29 mouse cellular contexts compared by ENCODE assay signal in genomic region chr9:58361373-58361772, GRCm38 (mm10). TPM values are rescaled to one million over a fixed set of nuclear protein-coding genes. Genes with fewer than 3 reads are reported as not detected.
"Had no signal": no experiment of that assay in that cellular context is flagged by ENCODE, and none has a peak within 500 bp of the region (broad histone marks: within the 10 kb centered on the region; RNA-seq: fewer than 3 reads in every experiment).

No protein-coding gene starts in this region.

- H3K4me2 ChIP-seq: embryonic facial prominence, embryonic 12.5 days; embryonic facial prominence, embryonic 13.5 days; embryonic facial prominence, embryonic 15.5 days; forebrain, embryonic 12.5 days; forebrain, embryonic 13.5 days; forebrain, embryonic 15.5 days had no signal

- H3K36me3 ChIP-seq: embryonic facial prominence, embryonic 10.5 days; embryonic facial prominence, embryonic 12.5 days; embryonic facial prominence, embryonic 13.5 days; embryonic facial prominence, embryonic 15.5 days; forebrain, embryonic 10.5 days; forebrain, embryonic 12.5 days; forebrain, embryonic 15.5 days had no signal

- H3K4me3 ChIP-seq: embryonic facial prominence, embryonic 10.5 days; embryonic facial prominence, embryonic 12.5 days; embryonic facial prominence, embryonic 13.5 days; embryonic facial prominence, embryonic 15.5 days; erythroblast, embryonic 14.5 days; forebrain, embryonic 10.5 days; forebrain, embryonic 12.5 days; forebrain, embryonic 13.5 days; forebrain, embryonic 15.5 days; gastrocnemius, adult 2 months; heart, adult 2 months had no signal

- DNase-seq: cerebellum, adult 8-10 months; cerebellum, adult 9-10 months; cerebellum, adult 9-11 months; cerebellum, postnatal 36 days; embryo, embryonic 11 days; forebrain, postnatal 0 days; gastrocnemius, adult 2 months; gastrocnemius, postnatal 10 days; gastrocnemius, postnatal 14 days; gastrocnemius, postnatal 25 days; gastrocnemius, postnatal 36 days; heart, adult 11 months; heart, adult 18-20 months; heart, adult 2 months had no signal

- H3K4me1 ChIP-seq: embryonic facial prominence, embryonic 10.5 days; embryonic facial prominence, embryonic 12.5 days; embryonic facial prominence, embryonic 13.5 days; embryonic facial prominence, embryonic 15.5 days; forebrain, embryonic 10.5 days; forebrain, embryonic 12.5 days had no signal

- H3K27me3 ChIP-seq: embryonic facial prominence, embryonic 12.5 days; embryonic facial prominence, embryonic 13.5 days; embryonic facial prominence, embryonic 15.5 days; forebrain, embryonic 12.5 days; forebrain, embryonic 13.5 days; forebrain, embryonic 15.5 days had no signal

- H3K27ac ChIP-seq: embryonic facial prominence, embryonic 10.5 days; embryonic facial prominence, embryonic 12.5 days; embryonic facial prominence, embryonic 13.5 days; embryonic facial prominence, embryonic 15.5 days; forebrain, embryonic 10.5 days; forebrain, embryonic 12.5 days; forebrain, embryonic 13.5 days; forebrain, embryonic 15.5 days; gastrocnemius, adult 2 months; heart, adult 2 months had no signal

RNA-seq across cellular contexts. Expression of gene Tbc1d21, which starts 8.9 kb away (rescaled TPM):
- polyA plus RNA-seq: cortical plate, adult 2 months; embryonic facial prominence, embryonic 10.5 days; embryonic facial prominence, embryonic 11.5 days; embryonic facial prominence, embryonic 12.5 days; embryonic facial prominence, embryonic 13.5 days; embryonic facial prominence, embryonic 15.5 days; erythroblast, embryonic 14.5 days; forebrain, embryonic 10.5 days; forebrain, embryonic 11.5 days; forebrain, embryonic 12.5 days; forebrain, embryonic 13.5 days; forebrain, embryonic 14.5 days; forebrain, embryonic 15.5 days; forebrain, embryonic 16.5 days; forebrain, postnatal 0 days; frontal cortex, adult 2 months; heart, adult 2 months had no signal
